Mouse (Mus musculus) right cerebral cortex, postnatal 14 days (tissue): Measurements from ENCODE around the gene Vamp4.
A peak's percentile ranks its signal among the peaks of the same experiment; 100 is the strongest.
"Not testable (repeated sequence)": the region's sequence is repeated elsewhere in the genome, so short reads cannot be mapped to it uniquely, and the experiment has no call there.

Experiments
- DNase-seq: peaks from one replicate; pipeline ENCODE4 v3.0.0; 2022

Gene Vamp4

DNA sequence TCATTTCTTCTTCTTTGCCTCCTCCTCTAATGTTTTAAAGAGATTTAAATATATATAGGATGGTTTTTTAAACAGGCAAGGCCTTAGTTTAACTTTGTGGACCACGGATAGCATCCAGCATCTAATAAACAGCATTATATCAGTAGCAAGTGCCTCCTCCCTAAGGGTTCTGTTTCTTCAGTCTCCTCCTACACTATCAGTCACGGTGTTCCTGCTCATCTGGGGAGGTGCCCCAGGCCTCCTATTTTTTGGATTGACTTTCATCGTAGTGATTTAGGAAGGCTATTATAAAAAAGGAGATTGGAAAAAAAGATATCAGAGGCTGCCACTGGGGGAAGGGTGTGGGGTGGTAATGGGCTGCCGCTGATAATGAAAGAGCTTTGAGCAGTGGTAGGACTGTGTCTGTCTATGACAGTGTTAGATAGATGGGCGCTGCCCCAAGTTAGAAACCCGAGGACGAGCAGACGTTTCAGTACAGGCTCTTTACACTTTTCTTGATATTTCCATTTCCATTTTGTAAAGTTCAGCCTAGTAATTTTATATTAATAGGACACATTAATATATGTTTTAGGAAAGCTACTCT, 20.2 kb downstream of the Vamp4 start:
- DNase-seq: no peak

DNA sequence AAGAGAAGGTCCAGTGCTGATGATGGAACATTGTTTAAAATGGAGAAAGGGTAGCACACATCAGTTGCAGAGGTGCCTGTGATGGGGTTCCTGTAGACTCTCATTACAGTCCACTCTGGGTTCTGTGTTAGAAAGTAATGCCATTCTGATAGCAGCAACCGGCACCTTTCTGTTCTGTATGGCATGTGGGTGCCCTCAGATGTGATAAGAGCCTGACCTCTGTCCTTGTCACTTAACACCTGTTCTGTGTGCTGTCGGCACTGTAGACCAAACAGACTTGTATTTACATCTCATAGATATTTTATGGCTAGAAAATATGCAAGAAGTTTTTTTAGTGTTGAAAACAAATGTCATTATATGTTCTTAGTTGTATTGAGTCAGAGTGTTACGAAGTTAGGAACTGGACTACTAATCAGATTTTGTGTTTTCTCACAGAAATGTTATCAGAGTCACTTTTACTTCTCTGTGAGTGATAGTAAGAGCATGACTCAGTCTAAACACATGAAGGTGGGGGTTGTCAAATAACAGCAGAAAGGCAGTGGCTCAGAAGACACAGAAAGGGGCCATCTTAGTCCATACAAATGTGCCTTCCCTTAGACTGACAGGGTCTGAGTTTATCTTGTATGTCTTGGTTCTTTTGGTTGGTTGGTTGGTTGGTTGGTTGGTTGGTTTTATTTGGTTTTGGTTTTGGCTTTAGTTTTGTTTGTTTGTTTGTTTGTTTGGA, 27.2 kb downstream of the Vamp4 start:
- DNase-seq: no peak

DNA sequence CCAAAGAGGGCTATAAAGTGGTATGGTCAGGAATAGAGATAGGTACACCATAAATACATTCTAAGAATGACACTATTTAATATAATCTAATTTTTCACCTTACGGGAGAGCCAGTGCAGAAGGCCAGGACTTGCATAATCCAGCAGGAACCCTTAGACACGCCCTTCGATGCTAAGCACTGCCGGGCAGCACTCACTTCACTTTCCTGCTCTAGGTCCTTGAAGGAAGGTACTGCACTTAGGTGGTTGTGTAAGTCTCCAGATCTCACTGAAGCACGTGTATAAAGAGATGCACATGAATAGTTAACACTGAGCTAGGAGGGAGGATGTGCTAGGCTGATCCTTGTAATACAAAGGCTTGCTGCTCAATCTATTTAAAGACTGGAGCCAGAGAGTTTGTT, 29.3 kb downstream of the Vamp4 start:
- DNase-seq: no peak

DNA sequence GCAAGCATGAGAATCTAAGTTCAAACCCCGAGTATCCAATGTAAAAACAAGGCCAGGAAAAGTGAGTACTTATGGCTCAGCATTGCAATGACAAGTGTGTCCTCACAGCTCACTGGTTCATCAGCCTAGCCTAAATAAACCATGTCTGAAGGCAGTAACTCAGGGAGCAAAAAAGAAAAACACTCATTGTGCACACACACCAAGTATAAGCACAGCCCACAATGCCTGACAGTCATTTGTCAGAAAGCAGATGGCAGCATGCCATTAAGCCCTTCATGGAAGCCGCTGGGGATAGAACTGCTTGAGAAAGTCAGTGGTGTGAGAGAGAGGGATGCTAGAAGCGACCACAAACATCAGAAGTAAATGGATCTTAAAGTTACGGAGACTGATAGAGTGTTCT, 31.0 kb downstream of the Vamp4 start:
- DNase-seq: no peak

DNA sequence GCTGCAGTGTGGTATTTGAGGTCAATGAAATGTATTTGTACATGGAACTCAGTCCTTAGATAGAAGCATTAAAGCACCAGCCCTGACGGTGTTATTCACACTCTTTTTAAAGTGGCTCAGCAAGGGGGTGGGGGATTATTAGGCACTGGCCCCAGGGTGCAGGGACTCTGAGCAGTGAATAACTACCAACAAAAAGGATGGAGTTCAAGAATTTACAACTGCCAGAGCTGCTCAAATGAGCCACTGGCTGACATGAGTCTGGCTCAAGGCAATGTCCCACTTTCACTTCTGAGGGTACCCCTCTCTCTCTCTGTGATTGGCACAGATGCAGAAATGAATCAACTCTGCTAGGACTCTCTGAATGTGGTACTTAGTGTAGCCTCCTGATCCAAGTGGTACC, 37.8 kb downstream of the Vamp4 start:
- no peak for DNase-seq

DNA sequence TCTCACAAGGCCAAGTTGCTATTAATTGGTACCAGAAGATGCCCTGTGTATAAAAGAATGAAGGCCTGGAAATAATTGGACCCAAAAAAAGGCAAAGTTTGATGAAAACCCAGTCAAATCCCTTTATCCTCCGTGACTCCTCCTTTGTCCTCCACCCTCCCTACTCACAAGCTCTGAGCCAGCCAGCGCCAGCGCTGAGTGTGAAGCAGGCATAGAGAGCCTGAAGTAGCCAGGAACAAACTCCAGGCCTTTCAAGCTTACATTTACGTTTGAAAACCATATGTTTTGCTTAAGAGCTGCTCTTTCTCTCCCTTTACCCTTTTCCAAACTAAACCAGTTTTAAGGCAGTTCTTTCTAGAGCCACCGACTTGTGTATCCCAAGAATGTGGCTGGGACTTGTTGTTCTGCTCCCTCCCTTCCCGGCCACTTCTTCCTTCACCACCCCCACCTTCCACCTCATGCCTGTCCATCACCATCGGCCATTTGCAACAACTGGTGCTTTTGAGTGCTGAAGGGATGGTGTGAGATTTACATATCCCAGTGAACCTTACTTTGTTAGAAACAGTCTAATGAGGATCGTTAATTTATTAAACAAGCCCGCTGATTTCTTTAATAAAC, 39.4 kb downstream of the Vamp4 start:
- DNase-seq: no peak

DNA sequence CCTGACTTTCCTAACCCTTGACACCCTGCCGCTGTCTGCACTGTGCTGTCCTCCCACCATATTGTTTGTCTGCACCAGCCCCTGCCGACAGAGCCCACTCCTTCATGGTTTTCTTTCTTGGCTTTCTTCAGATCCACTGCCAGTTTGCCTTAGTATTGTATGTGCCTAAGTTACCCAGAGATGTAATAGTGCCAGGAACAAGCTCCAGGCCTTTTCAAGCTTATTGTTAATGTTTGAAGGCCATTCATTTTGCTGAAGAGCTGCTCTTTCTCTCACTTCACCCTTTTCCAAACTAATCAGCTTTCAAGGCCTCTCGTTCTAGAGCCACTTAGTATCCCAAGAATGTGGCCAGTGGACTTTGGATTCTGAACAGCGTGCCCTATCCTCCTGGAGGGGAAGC, 40.9 kb downstream of the Vamp4 start:
- no peak for DNase-seq

DNA sequence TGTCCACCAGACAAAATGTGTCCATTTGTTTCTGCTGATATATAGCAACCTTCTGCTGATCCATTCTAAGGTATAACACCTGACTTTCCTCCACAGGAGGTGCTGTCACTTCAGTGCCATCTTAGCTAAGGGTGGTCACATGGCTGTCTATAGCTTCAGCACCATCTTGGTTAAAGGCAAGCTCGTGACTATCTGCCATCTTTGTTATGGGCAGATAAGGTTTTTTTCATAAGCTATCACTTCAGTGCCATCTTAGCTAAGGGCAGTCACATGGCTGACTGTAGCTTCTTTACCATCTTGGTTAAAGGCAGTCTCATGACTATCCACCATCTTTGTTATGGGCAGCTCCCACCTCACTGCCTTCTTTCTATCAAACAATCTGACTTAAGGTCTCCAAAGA, 45.2 kb downstream of the Vamp4 start:
- DNase-seq: no peak

DNA sequence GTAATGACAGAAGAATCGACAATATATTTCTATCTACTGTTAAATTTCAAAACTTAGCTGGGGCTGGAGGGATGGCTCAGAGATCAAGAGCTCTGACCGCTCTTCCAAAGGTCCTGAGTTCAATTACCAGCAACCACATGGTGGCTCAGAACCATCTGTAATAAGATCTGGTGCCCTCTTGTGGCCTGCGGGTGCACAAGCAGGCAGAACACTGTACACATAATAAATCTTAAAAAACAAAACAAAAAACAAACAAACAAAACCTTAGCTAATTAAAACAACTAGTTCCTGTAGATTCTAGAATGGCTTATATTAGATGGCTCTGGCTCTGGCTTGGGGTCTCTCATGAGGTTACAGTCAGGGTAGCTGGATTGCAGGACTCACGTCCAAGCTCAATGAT, 50.2 kb downstream of the Vamp4 start:
- no peak for DNase-seq

DNA sequence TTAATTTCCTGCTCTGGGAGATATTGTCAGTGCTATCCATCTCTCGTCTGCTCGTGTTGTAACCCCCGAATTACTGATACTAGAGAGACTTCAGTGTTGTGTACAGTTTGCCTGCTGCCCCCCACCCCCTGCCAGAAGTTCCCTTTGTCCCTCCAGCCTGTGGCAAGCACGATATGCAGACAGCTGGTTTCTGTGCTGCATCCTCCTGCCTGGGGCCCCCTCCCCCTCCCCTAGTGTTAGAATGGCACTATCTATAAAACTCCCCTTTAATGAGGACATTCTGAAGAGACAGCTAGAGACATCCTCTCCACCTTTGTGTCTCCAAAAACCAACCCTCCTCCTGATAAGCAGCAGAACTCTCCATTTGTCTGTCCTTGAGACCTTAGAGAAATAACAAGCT, 53.6 kb downstream of the Vamp4 start:
- no peak for DNase-seq

DNA sequence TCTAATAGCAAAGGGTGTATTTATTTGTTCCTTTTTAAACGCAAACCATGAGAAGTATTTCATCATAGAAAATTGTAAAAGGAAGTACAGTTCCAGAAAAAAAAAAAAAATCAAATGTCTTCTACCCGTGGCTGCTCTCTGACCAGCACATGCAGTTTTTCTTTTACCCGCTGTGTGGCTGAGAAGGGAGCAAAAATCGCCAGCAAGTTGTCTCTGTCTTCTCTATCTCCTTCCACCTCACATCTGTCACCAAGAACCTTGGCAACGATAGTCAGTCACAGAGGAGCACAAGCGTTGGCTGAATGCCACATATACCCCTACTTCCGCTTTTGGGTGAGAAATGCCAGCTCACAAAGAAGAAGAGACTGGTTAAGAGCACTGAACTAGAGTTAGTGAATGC, 54.9 kb downstream of the Vamp4 start:
- no peak for DNase-seq

DNA sequence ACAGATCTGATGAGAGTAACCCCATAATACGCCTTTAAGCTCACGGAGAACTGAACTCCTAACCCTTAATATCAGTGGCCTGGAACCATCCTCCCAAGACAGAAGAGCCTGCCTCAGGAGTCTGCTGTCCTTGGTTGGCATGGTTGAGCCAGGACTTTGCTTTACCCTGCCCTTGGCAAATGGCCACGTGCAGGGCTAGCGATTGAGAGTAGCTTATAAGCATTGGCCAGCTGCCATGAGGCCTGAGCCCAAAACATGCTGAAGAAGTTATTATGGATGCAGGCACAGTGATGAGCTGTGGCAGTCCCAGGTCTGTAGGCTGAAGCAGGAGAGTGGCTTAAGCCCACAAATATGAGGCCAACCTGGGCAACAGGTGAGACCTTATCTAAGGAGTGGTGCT, 57.5 kb downstream of the Vamp4 start:
- DNase-seq: not testable (repeated sequence)

DNA sequence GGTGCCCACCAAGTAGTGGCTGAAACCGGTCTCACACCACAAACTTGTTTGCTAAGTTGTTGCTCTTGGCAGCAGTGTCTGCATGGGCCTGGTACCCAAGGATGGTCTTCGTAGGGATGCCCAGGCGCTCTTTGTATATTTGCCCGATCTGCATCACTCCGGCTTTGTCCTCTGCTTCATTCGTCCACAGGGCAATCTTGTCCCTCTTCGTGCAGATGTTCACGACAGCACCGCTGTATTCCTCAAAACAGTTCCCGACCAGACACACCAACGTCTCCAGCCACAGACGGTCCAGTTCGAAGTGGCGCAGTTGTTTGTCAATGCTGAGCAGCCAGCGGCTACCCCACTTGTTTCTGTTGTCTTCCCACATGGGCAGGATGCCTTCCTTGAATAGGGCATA, 58.0 kb downstream of the Vamp4 start:
- not testable (repeated sequence) for DNase-seq

DNA sequence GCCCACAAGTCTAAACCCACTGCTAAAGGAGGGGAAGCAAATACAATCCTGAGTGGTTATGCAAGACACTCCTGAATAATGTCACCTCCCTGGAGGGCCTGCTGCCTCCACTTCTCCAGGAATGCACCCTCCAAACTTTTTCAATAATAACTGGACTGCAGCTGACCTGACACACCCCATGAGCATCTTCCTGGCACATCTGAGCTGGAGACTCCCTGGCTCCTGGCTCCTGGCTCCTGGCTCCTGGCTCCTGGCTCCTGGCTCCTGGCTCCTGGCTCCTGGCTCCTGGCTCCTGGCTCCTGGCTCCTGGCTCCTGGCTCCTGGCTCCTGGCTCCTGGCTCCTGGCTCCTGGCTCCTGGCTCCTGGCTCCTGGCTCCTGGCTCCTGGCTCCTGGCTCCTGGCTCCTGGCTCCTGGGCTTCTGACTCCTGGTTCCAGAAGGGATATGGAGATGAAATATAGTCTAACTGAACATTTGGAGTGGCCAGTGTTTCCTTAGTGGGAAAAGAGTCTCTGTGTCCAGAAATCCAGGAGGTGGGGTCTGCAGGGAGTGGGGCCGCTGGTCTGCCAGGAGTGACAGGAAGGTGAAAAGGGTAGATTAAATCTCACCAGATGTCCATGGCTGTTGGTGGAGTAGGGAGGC, 65.1 kb downstream of the Vamp4 start:
- not testable (repeated sequence) for DNase-seq

DNA sequence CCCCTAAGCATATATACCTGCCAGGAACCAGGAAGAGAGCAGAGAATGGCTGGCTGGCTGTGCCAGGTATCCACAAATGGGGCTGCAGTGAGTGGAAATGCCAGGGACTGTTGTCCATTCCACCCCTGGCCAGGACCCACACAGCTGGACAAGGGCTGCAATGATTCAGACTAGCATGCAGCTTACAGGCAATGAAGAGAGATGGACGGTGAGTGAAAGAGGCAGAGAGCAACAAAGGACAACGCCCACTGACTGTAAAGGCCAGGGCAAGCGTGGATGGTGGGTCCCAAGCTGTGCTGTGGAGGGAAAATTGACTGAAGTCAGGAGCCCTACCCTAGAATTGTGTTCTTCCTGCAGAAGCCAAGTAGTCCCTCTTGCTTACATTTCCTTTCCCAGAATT, 66.2 kb downstream of the Vamp4 start:
- no peak for DNase-seq

DNA sequence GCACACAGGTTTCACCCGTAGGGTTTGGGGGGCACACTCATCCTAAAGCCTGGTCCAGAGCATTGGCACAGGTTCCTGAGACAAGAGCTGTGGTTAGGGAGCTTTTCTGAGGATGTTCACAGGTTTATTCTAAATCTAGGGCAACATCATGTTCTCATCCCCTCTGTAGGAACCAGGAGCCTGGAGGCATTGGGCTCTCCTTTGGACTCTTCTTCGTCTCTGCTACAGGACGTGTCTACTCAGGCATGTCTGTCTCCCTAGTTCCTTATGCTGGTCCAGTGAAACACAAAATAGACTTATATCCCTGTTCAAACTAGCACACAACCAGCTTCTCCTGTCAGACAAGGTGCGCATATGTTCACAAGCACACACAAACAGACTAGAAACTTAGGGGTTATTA, 68.2 kb downstream of the Vamp4 start:
- DNase-seq: no peak

DNA sequence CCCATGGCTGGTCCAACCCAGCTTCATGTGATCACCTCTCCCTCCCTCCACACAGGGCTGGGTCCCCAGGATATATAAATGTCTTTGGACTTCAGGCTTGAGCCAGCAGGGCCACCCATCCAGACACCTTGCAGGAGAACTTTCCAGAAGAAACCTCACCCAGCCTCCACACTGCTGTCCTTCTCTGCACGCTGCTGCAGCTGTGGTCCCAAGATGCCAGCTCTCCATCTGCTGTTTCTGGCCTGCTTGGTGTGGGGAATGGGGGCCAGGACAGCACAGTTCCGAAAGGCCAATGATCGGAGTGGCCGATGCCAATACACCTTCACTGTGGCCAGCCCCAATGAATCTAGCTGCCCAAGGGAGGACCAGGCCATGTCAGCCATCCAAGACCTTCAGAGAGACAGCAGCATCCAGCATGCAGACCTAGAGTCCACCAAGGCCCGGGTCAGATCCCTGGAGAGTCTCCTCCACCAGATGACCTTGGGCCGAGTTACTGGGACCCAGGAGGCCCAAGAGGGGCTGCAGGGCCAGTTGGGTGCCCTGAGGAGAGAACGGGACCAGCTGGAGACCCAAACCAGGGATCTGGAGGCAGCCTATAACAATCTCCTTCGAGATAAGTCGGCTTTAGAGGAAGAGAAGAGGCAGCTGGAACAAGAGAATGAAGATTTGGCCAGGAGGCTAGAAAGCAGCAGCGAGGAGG, 68.9 kb downstream of the Vamp4 start, which contains the start of gene Myoc:
Myoc (plus strand) TSS at position 105 of the 700 bp plus-strand sequence.
- no peak for DNase-seq

DNA sequence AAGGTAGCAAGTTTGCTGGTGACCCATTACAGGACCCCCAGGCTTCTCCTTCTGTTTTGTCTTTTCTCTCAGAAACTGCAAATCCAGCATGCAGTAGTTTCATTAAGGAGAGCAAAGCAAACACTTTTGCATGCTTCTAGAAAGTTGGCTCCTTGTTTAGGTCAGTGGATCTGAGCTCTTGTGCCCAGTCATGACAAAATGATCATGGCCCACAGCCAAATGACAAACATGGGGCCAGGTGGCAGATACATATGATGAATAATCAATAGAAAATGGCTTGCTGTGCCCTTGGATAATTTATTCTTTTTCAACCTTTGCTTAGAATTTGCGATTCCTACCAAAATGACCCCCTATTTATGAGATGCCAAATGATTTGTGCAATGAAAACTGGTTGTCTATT, 69.5 kb downstream of the Vamp4 start:
- no peak for DNase-seq

DNA sequence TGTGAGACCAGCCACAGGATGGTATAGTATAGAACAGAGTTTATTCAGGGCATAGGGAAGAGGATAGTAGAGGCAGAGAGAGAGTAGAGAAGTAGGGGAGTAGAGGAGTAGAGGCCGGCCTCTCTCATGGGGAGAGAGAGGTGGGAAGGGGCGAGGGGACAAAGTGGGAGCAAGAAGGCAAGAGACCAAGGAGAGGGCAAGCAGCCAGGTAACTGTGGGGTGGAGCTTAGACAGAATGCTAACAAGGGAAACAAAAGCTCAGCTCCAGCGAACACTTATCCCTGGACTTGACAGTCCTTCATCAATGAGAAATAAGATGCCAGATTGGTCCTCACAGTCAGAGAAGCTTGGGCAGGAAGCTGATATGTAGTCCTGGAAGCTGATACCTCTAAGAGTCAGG, 72.3 kb downstream of the Vamp4 start:
- DNase-seq: no peak

DNA sequence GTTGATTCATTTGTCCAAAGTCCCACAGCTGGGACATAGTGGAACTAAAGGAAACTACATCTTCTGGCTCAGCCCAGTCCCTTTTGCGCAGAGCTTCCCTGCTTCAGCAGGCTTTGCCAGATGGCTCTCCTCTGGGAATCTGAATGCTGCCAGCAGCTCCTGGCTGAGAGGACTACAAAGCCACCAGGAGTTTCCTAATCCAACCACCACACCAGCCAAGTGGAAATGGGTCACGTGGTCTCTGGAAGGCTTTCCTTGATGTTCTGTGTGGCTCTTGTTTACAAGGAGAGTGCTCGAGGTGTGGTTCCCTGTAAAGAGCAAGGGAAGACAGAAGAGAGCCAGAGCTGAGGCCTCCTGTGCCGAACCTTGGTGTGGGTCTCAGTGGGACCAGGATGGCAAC, 73.4 kb downstream of the Vamp4 start:
- peak; percentile 38 for DNase-seq

DNA sequence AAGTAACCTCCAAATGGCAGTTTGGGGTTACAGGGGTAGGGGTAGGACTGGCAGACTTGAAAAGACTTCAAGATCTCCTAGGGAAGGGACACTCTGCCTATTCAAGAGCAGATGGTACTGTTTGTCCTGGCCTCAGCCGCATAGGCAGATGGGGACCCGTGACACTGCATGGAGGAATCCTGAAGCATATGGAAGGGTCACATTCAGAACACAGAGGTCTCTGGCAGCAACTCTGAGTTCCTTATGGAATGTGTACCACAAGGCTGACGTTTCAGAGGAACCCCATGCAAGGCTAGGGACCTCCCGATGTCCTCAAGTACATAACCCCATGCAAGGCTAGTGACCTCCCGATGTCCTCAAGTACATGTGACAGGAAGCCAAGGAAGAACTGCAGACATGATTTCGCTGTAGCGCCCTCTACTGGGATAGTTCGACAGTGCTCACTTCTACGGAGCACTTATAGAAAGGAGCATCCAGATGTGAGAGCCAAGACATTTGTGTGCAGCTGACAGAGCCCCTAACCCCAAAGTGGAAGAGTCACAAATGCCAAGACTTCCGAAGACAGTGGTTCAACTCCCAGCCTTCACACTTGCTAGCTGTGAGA, 75.9 kb downstream of the Vamp4 start:
- DNase-seq: no peak

DNA sequence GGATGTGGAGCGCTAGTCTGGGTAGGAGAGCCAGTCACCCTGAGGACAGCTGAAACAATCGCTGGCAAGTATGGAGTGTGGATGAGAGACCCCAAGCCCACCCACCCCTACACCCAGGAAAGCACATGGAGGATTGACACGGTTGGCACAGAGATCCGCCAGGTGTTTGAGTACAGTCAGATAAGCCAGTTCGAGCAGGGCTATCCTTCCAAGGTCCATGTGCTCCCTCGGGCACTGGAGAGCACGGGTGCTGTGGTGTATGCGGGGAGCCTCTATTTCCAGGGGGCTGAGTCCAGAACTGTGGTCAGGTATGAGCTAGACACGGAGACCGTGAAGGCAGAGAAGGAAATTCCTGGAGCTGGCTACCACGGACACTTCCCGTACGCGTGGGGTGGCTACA, 78.1 kb downstream of the Vamp4 start:
- DNase-seq: no peak
